Mouse (Mus musculus) CD4-positive helper T cell, adult 2 months (primary cell): ENCODE measurements around the gene Zfp609.
"Not testable (repeated sequence)": the region's sequence is repeated elsewhere in the genome, so short reads cannot be mapped to it uniquely, and the experiment has no call there.

Experiments used
- DNase-seq: peaks from one replicate; pipeline ENCODE4 v3.0.0-alpha.2; 2012; ENCODE audit warnings: low read depth, missing footprints, low spot score

The Zfp609 gene

DNA sequence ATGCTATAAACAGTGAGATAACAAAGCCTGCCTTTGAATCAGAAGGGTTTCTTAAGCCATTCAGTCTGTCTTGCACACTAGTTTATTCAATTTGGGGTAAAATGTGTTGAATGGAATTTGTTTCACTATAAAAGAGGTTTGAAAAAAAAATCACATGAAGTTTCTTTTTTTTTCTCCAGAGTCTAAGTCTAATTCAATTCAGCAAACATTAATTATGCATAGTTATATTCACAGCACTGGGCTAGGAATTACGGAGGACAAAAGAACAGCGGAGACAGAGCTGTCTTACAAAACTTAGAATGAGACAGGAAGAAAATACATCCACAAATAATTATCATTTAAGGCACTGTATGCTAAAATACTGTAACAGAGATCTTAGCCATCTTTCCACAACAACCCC lies 9.0 kb downstream of the Zfp609 start:
- DNase-seq, result no peak

DNA sequence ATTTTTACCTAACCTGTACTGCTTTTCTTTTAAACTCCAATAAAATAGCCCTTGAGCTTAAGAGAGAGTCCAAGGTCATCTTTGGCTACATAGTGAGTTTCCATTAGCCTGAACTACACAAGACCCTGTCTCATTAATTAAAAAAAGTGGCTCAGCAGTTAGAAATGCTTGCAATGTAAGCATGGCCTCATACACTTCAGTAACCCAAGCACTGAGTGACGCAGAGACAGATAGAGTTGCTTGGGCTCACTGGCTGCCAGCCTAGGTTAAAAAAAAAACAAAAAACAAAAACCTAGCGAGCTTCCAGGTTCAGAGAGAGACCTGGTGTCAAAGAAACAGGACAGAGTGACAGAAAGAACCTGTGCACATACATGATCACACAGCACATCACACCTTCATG lies 14.5 kb downstream of the Zfp609 start:
- DNase-seq, result no peak

DNA sequence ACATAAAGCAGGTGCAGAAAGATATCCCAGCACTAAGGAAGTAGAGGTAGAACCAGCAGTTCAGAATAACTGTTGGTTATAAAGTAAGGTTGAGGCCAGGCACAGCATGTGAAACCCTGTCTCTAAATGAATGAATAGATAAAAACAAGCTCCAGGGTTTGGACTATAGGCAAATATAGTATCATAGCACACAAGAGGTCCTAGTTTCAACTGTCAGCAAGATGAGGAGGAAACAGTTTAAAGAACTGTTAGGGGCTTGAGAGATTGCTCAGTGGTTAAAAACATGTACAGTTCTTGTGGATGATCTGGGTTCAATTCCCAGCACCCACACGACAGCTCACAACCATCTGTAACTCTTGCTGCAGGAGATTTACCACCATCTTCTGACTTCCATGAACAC lies 15.6 kb downstream of the Zfp609 start:
- DNase-seq, result no peak

DNA sequence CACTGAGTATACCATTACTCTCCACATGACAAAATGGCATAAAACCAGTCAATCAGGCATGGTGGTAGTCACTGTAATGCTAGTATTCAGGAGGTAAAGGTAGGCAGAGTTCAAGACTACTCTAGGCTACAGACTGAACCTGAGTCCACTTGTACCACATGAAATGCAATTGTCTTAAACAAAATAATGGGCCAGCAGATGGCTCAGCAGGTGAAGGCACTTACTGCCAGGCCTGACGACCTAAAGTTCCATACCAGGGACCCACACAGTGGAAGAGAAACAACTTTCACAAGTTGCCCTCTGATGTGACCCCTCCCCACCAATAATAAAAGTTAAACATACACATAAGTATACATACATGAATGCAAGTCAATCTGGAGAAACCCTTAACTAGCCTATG lies 19.5 kb downstream of the Zfp609 start:
- DNase-seq, result no peak

DNA sequence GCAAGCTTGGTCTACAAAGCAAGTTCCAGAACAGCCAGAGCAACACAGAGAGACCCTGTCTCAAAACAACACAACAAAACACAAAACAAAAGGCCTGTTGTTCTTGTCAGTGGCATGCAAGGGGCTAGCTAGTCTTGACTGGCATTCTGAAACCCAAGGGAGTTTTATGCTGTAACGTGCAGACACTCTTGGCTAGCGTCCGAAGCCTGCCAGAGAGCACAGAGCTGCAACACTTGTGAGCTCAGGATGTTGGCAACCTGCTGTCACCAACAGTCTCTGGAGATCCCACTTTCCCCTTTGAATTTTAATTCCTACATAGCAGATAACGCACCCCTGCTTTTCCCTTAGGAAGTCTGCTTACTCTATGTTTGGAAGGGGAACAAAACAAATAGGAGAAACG lies 20.1 kb downstream of the Zfp609 start:
- DNase-seq, result no peak

DNA sequence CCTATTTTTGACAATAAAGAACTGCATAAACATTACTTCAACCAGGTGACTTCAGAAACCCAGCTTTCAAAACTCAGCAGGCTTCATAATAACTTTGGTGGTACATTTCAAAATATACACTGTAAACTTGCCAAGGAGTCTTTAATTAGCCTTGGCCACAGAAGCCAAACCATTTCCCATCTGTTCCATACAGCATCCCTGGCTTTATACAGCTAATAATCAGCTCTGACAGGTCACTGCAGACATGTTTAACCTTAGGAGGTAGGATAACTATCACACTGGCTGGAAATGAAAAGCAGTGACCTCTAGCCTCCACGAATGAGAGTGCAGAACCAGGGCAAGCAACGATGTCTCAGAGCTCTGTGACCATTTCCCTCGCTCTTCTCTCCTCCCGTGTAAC lies 27.6 kb downstream of the Zfp609 start:
- no peak for DNase-seq

DNA sequence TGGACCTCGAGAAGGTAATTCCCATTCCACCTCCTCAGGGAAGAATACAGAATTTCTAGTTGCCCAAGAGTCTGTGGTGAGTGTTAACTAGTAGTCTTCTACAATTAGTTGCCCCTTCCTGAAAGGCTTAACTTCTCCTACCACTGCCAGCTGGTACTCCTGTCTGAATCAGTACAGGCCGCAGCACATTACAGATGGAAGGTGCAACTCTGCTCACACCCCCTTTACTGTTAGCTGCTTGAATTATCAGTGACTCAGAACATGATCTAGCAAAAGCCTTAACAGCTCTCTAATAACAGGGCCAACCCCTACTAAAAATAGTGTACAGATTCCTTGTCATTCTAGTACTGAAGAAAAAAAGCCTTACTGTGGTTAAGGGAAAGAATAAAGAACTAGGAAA lies 31.7 kb downstream of the Zfp609 start:
- DNase-seq, result no peak

DNA sequence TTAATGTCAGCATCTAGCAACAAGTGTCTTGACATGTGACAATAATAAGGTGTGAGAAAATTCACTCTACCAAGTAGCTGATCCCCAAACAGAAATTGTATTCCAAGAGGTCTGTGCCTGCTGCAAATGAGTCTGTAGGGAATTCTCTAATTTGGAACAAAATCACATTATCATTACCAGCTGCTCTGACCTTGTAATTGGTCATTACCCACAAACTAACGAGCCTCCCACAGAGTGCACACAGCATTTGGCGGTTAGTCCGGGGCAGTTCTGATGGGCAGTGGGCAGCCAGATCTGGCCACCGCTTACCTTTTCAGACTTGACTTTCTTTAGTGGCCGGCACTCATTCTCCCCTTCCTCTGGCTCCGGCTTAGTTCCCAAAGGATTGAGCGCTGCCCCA lies 33.1 kb downstream of the Zfp609 start:
- no peak for DNase-seq

DNA sequence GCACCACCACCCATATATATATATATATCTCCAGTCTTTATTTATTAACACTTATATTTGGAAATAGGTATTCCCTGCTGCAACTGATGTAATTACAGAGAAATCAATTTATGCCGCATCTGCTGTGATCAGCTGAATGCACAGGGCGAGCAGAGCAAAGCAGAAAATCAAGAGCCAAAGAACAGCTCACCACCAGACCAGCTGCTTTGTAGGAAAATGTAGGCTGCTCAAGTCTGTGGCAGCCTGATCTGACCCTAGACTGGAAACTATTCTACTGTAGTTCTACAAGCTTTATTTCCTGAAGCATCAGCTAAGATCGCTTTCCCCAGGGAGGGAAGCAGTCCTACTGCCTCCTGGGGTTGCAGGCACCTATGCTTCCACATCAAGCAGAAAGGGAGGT lies 33.9 kb downstream of the Zfp609 start:
- DNase-seq, result no peak

DNA sequence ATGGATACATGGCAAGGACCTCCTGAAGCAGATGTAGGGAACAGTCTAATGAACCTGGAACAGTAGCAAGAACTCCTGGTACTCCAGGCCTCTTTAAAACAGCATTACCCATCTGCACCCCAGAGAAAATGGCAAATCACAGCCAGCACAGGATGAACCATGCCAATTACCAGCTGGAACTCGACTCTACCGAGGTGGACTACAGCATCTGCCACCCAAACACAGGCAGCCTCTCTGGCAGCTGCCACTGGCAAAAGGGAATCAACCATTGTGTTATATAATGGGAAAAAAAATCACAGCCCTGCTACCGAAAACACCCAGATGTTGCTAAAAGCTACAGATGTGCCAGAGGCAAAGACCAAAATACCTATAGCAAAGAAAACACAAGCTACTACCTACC lies 34.3 kb downstream of the Zfp609 start:
- no peak for DNase-seq

DNA sequence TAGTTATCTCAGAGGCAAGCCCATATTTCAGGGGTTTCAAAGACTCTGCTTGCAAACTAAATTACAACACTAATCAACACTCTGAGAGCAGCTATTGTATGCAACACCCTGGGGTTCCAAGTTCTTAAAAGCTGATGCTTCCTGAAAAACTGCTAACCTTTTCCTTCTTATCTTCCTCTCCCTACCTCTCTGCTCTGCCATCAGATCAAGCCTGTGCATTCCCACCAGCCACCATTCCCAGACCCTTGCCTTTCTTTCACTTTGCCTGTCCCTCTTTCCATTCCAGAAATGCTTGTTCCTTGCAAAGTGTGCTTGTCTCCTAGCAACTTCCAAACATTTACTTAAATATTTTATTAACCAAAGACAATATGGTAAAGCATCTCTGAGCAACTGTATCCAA lies 35.5 kb downstream of the Zfp609 start:
- no peak for DNase-seq

DNA sequence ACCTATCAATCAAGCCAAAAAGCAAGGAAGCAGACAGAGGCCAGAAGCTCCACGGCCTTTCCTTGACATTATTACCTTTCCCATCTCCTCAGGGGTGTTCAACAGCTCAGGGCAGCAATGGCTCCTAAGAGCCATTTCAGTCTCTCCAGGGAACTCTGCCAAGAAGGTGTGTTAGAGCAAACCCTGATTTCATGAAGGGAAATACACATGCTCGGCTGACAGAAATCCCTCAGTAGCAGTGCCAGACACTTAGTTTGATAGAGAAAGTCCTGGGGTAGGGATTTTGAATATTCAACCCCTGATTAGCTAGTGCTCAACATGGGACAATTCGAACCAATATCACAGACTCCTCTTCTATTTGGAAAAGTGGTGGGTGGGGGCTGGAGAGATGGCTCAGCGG lies 36.3 kb downstream of the Zfp609 start:
- no peak for DNase-seq

DNA sequence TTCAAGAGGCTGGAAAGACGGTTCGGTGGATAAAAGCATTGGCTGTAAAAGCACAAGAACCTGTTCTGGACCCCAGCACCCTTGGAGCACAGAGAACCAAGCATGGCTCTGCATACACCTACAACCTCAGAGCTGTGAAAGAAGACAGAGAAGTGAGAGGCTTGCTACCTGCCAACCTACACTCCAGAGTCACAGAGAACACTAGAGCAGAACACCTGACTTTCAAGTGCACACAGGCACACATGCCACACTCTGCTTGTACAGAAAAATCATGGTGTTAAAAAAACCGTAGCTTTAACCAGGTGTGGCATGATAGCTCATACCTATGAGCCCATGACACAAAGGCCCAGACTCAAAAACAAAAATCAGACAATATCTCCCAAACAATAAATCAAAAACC lies 37.6 kb downstream of the Zfp609 start:
- no peak for DNase-seq

DNA sequence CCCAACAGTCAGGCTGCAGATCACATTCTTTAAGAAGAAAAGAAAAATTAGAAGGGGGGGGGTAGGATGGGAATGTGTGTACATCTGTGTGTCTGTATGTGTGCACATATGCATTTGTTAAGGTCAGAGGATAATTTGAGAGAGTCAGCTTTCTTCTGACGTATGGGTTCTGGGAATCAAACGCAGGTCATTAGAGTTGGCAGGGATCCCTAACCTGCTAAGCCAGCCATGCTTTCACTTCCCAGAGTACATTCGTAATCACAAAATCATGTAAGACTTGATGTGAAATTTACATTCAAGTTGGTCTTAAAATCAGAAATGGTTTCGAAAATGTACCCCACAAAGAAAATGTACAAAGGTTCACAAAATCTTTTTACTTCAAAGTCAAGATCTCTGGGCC lies 38.8 kb downstream of the Zfp609 start:
- no peak for DNase-seq

DNA sequence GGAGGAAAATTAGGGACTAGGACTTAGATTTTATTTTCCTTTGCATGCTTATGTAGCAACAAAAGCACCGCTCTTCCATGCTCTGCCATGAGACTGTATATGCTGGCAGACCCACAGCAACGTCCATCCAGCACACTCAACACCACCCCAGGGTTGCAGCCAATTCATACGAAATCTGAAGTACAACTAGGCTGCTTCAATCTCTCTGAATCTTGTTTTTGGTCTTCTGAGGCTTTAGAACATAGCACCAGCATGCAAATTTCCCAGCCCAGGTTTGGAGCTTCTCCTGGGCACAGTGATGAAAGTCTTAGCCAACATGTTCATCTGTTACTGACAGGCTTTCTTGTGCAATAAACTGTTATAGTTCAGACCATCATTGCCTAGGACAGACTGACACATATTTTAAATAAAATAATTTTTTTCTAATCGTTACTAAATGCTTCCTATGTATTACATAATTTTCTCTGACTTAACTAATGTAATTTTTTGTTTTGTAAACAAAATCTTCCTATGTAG lies 39.5 kb downstream of the Zfp609 start:
- DNase-seq, result no peak

DNA sequence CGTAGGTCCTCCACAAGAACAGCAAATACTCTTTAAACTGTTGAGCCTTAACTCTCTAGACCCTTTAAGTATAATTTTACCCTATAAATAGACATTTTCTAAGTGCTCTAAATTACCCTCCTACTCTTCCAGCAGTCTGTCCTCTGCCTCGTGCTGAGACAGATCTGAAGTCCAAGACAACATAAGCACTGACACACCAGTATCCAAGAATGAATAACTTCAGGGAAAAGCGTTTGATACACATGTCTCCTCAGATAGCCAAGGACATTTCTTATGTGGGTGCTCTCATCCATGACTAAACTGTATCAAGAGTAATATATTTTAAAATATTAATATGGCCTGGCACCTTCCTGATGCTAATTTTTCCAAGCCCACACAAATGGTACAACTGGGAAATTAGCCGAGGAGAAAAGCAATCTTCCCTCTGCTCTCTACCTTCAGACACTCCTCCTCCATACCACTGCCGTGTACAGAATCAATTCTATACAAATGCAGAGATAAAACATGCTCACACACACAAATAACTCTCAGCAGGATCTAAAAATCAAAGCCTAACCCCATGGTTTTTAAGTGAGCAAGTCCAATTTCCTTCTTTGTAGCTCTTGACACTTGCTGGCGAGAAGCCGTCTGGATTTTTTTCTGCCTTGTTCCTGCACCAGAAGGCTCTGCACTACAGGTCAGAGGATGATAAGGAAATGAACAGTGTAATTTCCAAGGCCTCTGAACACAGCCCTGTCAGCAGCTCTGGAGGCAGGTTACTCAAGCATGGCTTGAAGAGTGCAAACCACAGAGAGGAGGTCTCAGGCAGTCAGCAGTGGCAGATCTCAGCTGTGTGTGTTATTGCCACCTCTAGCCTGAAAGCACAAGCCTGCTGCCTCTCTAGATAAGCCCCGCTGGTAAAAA lies 40.2 kb downstream of the Zfp609 start:
- DNase-seq, result no peak

DNA sequence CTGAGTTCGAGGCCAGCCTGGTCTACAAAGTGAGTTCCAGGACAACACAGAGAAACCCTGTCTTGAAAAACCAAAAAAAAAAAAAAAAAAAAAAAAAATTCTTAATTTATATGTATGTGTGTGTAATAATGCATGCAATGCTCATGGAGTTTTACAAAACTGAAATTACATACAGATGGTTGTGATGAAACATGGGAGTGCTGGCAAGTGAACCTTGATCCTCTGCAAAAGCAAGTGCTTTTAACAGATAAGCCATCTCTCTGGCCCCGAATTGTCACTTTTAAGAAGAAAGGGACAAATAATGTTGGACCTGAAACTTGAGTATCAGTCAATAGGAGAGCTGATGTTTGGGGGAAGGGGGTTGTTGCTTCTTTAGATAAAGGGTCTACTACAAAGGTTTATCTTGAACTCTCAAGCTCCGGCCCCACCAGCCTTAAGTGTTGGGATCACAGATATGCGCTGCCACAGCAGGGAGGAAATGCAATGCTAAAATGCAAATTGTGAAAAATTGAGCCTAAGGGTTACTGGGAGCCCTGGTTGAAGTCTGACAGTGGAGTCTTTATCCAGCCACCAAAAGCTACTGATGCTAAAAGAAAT lies 41.5 kb downstream of the Zfp609 start:
- DNase-seq, result no peak

DNA sequence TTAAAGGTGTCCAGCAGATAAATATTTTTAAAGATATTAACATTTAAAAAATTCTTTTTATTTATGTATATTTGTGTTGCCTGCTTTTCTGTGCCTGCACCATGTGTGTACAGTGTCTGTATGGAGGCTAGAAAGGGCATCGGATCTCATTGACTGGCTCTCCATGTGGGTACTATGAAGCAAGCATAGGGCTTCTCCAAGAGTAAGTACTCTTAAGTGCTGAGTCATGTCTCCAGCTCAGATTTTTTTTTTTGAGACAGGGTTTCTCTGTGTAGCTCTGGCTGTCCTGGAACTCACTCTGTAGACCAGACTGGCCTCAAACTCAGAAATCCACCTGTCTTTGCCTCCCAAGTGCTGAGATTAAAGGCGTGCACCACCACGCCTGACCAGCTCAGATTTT lies 47.7 kb downstream of the Zfp609 start:
- not testable (repeated sequence) for DNase-seq

DNA sequence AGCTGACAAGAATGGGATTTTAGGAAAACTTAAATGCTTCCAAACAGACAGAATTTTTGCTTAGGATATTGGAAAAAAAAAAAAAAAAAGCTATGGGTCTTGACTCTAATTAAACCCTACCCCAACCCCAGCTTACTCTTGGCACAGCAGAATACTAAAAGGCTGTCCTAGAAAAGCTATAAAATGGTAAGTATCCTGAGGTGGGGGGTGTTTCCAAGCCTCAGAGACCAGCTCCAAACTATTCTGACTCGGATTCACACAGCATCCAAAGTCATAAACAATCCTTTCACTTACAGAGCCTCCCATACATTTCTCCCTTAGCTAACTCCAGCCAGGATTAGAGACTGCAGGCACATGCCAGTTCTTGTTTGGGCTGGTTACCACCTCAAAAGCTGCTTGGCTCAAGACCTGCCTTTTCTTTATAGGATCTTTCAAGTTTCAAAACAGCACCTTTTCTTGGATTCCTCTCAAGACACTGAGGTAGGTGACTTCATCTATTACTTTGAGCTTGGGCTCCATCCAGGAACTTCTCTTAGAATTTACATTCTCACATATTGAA lies 50.4 kb downstream of the Zfp609 start:
- DNase-seq, result no peak

DNA sequence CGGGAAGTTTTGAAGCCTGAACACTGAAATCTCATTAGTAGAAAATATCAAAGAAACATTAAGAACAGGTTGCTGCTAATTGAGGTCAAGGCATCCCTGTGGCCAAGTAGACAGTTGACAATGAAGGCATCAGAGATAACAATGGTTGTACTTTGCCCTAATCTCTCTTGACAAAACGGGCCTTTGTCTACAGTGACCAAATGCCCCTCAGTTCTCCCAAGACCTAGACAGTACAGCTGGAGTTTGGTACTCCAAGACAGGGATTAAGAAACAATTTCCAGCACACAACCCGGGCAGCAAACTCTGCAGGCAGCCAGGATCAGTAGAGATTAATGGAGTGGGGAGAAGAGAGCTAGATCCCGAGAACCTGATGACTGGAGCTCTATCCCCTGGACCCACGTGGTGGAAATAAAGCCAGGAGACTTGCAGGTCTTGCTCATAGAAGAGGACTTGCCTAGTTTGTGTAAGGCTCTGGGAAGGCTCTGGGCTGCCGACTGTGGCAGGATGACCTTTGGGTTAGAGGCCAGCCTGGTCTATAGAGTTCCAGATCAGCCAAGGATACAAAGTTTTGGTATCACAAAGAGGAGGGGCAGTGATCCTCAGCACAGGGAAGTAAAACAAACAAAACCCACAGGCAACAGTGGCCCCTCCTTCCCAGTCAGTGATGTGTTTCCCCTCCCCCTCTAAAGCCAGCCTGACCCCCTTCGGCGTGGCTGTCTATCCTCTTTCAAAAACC lies 51.1 kb downstream of the Zfp609 start:
- DNase-seq, result no peak

DNA sequence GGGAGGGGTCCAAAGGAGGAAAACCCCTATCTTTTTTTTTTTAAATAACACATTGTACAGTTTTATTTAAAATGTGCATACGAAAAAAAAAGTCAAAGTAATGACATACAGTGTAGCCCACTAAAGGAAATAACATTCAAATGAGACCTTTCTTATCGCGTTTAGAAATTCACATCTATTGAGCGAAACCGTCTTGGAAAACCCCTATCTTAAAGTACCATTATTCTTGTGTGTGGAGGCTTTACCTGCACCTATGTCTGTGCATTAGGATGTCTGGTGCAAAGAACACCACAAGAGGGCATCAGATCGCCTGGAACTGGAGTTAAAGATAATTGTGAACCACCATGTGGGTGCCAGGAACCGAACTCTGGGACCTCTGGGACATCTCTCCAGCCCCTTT lies 53.6 kb downstream of the Zfp609 start:
- no peak for DNase-seq

DNA sequence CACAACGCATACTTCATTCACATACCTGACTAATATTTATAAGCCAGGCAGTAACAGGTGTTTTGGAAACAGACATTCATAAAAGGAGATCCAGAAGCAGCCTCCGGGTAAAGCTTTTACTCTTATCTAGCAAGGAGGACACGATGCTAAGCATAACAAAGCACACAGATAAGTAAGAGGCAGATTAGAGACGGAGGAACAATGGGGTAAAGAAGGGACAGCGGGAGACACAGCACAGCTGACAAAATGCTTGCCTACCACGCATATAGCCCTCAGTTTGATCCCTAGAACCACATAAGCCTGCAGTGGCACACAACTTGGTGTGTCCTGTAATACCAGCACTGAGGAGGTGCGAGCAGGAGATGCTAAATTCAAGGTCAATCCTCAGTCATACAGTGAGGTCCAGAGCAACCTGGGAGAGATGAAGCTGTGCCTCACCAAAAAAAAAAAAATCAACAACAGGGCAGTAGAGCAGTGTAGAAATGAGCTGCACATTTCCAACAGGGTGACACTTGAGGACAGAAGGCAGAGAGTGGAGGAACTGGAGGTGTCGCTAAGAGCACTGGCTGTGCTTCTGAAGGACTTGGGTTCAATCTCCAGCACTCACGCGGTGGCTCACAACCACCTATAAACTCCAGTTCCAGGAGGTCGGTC lies 56.2 kb downstream of the Zfp609 start:
- DNase-seq, result no peak
